Comparison of ENCODE assay signal across 23 mouse cellular contexts in genomic region chr13:99242895-99243294, GRCm38 (mm10). TPM values are rescaled to one million over a fixed set of nuclear protein-coding genes. Genes with fewer than 3 reads are reported as not detected.
DNase-seq lines count a peak whose midpoint lies in the region; ATAC-seq and TF ChIP-seq lines count a peak whose summit lies in the region.
"Had no signal": no experiment of that assay in that cellular context is flagged by ENCODE, and none has a peak within 500 bp of the region (broad histone marks: within the 10 kb centered on the region; RNA-seq: fewer than 3 reads in every experiment).

No protein-coding gene starts in this region.

- intact Hi-C loops in heart, postnatal 14 days (cut with DNase I) = loop anchor here (5.0 kb wide), 1 partner anchor 69 kb away; no protein-coding TSS in a partner anchor

- no peak for TF ChIP-seq CTCF in thymus, adult 2 months (IDR thresholded peaks at IDR 0.05; ENCODE audit: borderline replicate concordance, control insufficient read depth, extremely low read depth, insufficient read depth, low read length, poor library complexity)

- H3K27me3 ChIP-seq in thymus, adult 2 months (ENCODE audit: control insufficient read depth, insufficient read depth, low read length) = no peaks in the 10 kb centered on the region
- H3K27me3 ChIP-seq: forebrain, embryonic 13.5 days; heart, embryonic 13.5 days; hindbrain, embryonic 15.5 days; limb, embryonic 15.5 days; liver, embryonic 15.5 days; midbrain, embryonic 13.5 days; neural tube, embryonic 13.5 days had no signal

- 13% methylated on average over 4 of the region's 4 CpGs for WGBS in thymus, adult 2 months

- DNase-seq in heart, adult 11 months = peak; percentile 84
- DNase-seq in heart, postnatal 14 days = no peak
- peak; percentile 18 for DNase-seq in thymus, postnatal 0 days (ENCODE audit: low spot score)
- DNase-seq in thymus, adult 2 months = no peak
- no peak for DNase-seq in MN1 (ENCODE audit: low spot score)
- DNase-seq in kidney, postnatal 14 days = no peak
- DNase-seq: adrenal gland, postnatal 10 days; cerebellum, adult 11-12 months; gastrocnemius, postnatal 25 days; heart, postnatal 36 days; layer of hippocampus, postnatal 36 days; right cerebral cortex, adult 18-20 months; thymus, postnatal 25 days had no signal

- peaks cover 9% of the 10 kb centered on the region for H3K4me1 ChIP-seq in thymus, adult 2 months (replicated peaks; ENCODE audit: control insufficient read depth, insufficient read depth, low read length)

- H3K36me3 ChIP-seq in thymus, adult 2 months (ENCODE audit: control insufficient read depth, insufficient read depth, low read length) = no peaks in the 10 kb centered on the region
- H3K36me3 ChIP-seq: heart, embryonic 13.5 days; hindbrain, embryonic 15.5 days; limb, embryonic 15.5 days; liver, embryonic 15.5 days; midbrain, embryonic 13.5 days; neural tube, embryonic 13.5 days had no signal

- no peak overlapping the region for H3K4me3 ChIP-seq in thymus, adult 2 months (ENCODE audit: control insufficient read depth, insufficient read depth, low read length)
- H3K4me3 ChIP-seq: forebrain, embryonic 13.5 days; heart, embryonic 13.5 days; hindbrain, embryonic 15.5 days; limb, embryonic 15.5 days; liver, embryonic 15.5 days; midbrain, embryonic 13.5 days; neural tube, embryonic 13.5 days had no signal

- TF ChIP-seq POLR2A in thymus, adult 2 months (IDR thresholded peaks at IDR 0.05; ENCODE audit: control insufficient read depth, extremely low read depth, insufficient read depth, low read length, poor library complexity) = no peak

- peak; percentile 44 to 54; a peak in 3 of 4 replicates for ATAC-seq in hematopoietic stem cell, adult 5-6 weeks (replicated peaks in 1 of 2; ENCODE audit: insufficient read depth in 1 of 2, low FRiP score in 2 of 2, low TSS enrichment in 1 of 2, low read depth in 1 of 2, poor library complexity in 2 of 2, severe bottlenecking in 2 of 2)
- ATAC-seq: activated CD4-positive, CD25-positive, alpha-beta regulatory T cell, adult 4 months; forebrain, embryonic 13.5 days; intestine, postnatal 0 days; midbrain, embryonic 13.5 days had no signal

- no peak overlapping the region for H3K27ac ChIP-seq in thymus, adult 2 months (ENCODE audit: control insufficient read depth, insufficient read depth, low read length)
- H3K27ac ChIP-seq: forebrain, embryonic 13.5 days; heart, embryonic 13.5 days; hindbrain, embryonic 15.5 days; limb, embryonic 15.5 days; liver, embryonic 15.5 days; midbrain, embryonic 13.5 days; neural tube, embryonic 13.5 days had no signal

RNA-seq across cellular contexts. Expression of gene Zfp366, which starts 58.3 kb away (rescaled TPM):
- total RNA-seq in heart, postnatal 14 days (2021) = 10 to 100 TPM; 19.7 to 21.2 TPM
- 0.27 and 0.55 TPM in 2 replicates for polyA plus RNA-seq in thymus, postnatal 0 days (2015; fragmentation: Nextera tagmentation; extraction: Ambion mirVana)
- polyA plus RNA-seq in thymus, adult 2 months (2012; rRNA removed) = 4.1 and 5.9 TPM in 2 replicates
- 0.35 TPM in 1 of 2 replicates, not detected in the other for total RNA-seq in hematopoietic stem cell, adult 5-6 weeks (2017)
- polyA plus RNA-seq: activated CD4-positive, CD25-positive, alpha-beta regulatory T cell, adult 4 months had no signal

Comparison
In these comparisons a context has a peak if more than half of its experiments do, and no peak if none do; other contexts are left out.
1. DNase-seq: peak in heart, adult 11 months (single experiment) and thymus, postnatal 0 days (single experiment); none in heart, postnatal 14 days (0 of 2), thymus, adult 2 months (single experiment), MN1 (single experiment) and kidney, postnatal 14 days (single experiment).
2. RNA of gene Zfp366, which starts 58.3 kb away (total RNA-seq): 19.7 to 21.2 TPM in heart, postnatal 14 days; 0.35 TPM in hematopoietic stem cell, adult 5-6 weeks; every median in the first group is over 10 times any median in the second.